18 mouse cellular contexts compared by ENCODE assay signal in genomic region chr4:58471203-58471910, GRCm38 (mm10).
A peak's percentile ranks its signal among the peaks of the same experiment; 100 is the strongest.
DNase-seq lines count a peak whose midpoint lies in the region; ATAC-seq and TF ChIP-seq lines count a peak whose summit lies in the region.
"Had no signal": no experiment of that assay in that cellular context is flagged by ENCODE, and none has a peak within 500 bp of the region (broad histone marks: within the 10 kb centered on the region; RNA-seq: fewer than 3 reads in every experiment).

No protein-coding gene starts in this region.

- H3K4me3 ChIP-seq in limb, embryonic 12.5 days (replicated peaks) = no peak overlapping the region
- H3K4me3 ChIP-seq in limb, embryonic 10.5 days = no peak overlapping the region
- no peak overlapping the region for H3K4me3 ChIP-seq in embryonic fibroblast, embryonic 13.5 days (ENCODE audit: insufficient read depth, low read length)
- H3K4me3 ChIP-seq in intestine, embryonic 16.5 days (ENCODE audit: low read length) = no peak overlapping the region
- H3K4me3 ChIP-seq: liver, embryonic 12.5 days; neural tube, embryonic 13.5 days had no signal

- 0 out of 2 replicates have a peak overlapping the region, but pooled peaks have one; percentile 45 for H3K27ac ChIP-seq in limb, embryonic 12.5 days
- no peak overlapping the region for H3K27ac ChIP-seq in limb, embryonic 10.5 days
- peak overlapping the region; percentile 53 for H3K27ac ChIP-seq in embryonic fibroblast, embryonic 13.5 days (ENCODE audit: insufficient read depth, low read length)
- no peak overlapping the region for H3K27ac ChIP-seq in intestine, embryonic 16.5 days (ENCODE audit: low read length)
- H3K27ac ChIP-seq: liver, embryonic 12.5 days; neural tube, embryonic 13.5 days had no signal

- H3K4me2 ChIP-seq in limb, embryonic 12.5 days = no peak overlapping the region
- no peak overlapping the region for H3K4me2 ChIP-seq in intestine, embryonic 16.5 days (ENCODE audit: low read depth, low read length)
- H3K4me2 ChIP-seq: heart, embryonic 11.5 days; liver, embryonic 12.5 days; lung, embryonic 14.5 days; midbrain, embryonic 11.5 days; neural tube, embryonic 13.5 days had no signal

- H3K27me3 ChIP-seq in limb, embryonic 12.5 days = no peaks in the 10 kb centered on the region
- no peaks in the 10 kb centered on the region for H3K27me3 ChIP-seq in limb, embryonic 10.5 days (ENCODE audit: low read depth, poor library complexity, severe bottlenecking)
- no peaks in the 10 kb centered on the region for H3K27me3 ChIP-seq in intestine, embryonic 16.5 days (replicated peaks; ENCODE audit: control insufficient read depth, insufficient read depth, low read length)
- H3K27me3 ChIP-seq: liver, embryonic 12.5 days; neural tube, embryonic 13.5 days had no signal

- no peak for TF ChIP-seq CTCF in embryonic fibroblast, embryonic 13.5 days (IDR thresholded peaks at IDR 0.05; ENCODE audit: borderline replicate concordance, insufficient read depth, low read length)

- 79% methylated on average over 4 of the region's 4 CpGs for WGBS in limb, embryonic 12.5 days
- WGBS in limb, embryonic 10.5 days = 85% methylated on average over 4 of the region's 4 CpGs
- 69% methylated on average over 4 of the region's 4 CpGs for WGBS in intestine, embryonic 16.5 days

- no peaks in the 10 kb centered on the region for H3K9me3 ChIP-seq in limb, embryonic 12.5 days
- H3K9me3 ChIP-seq in limb, embryonic 10.5 days (replicated peaks) = no peaks in the 10 kb centered on the region
- H3K9me3 ChIP-seq in intestine, embryonic 16.5 days (ENCODE audit: control insufficient read depth, low read length) = no peaks in the 10 kb centered on the region
- H3K9me3 ChIP-seq: liver, embryonic 12.5 days; neural tube, embryonic 13.5 days had no signal

- no peak for TF ChIP-seq POLR2A in embryonic fibroblast, embryonic 13.5 days (IDR thresholded peaks at IDR 0.05; ENCODE audit: low read depth, low read length)

- 0 out of 2 replicates have a peak, but pooled peaks cover 7% of the 10 kb centered on the region for H3K4me1 ChIP-seq in limb, embryonic 12.5 days (replicated peaks)
- peaks cover 6% of the 10 kb centered on the region for H3K4me1 ChIP-seq in limb, embryonic 10.5 days
- peaks cover 10% of the 10 kb centered on the region for H3K4me1 ChIP-seq in embryonic fibroblast, embryonic 13.5 days (ENCODE audit: control insufficient read depth, insufficient read depth, low read length)
- no peaks in the 10 kb centered on the region for H3K4me1 ChIP-seq in intestine, embryonic 16.5 days (ENCODE audit: control insufficient read depth, insufficient read depth, low read length)
- H3K4me1 ChIP-seq: liver, embryonic 12.5 days; neural tube, embryonic 13.5 days had no signal

- peak; percentile 30 to 58 for DNase-seq in adrenal gland, postnatal 36 days
- DNase-seq in adrenal gland, adult 8-10 months = no peak
- no peak for DNase-seq in limb, embryonic 10.5 days (ENCODE audit: low spot score)
- no peak for DNase-seq in cerebellum, adult 11-12 months
- DNase-seq: cerebellum, adult 9-11 months; heart, postnatal 10 days; kidney, adult 8-10 months; kidney, postnatal 14 days; lung, embryonic 14.5 days; thymus, postnatal 25 days had no signal

- peaks cover 33% of the 10 kb centered on the region for H3K36me3 ChIP-seq in limb, embryonic 12.5 days
- peaks cover 68% of the 10 kb centered on the region for H3K36me3 ChIP-seq in limb, embryonic 10.5 days
- H3K36me3 ChIP-seq in intestine, embryonic 16.5 days (ENCODE audit: control insufficient read depth, insufficient read depth, low read length) = no peaks in the 10 kb centered on the region
- H3K36me3 ChIP-seq: liver, embryonic 12.5 days; neural tube, embryonic 13.5 days had no signal

- ATAC-seq in limb, embryonic 12.5 days (ENCODE audit: insufficient number of reproducible peaks, insufficient read depth, low FRiP score, low TSS enrichment, low read depth) = no peak
- ATAC-seq in intestine, embryonic 16.5 days = no peak
- ATAC-seq: inflammation-experienced regulatory T-cells, adult 6 months; liver, embryonic 12.5 days had no signal

- H3K9ac ChIP-seq in limb, embryonic 12.5 days (replicated peaks) = no peak overlapping the region
- no peak overlapping the region for H3K9ac ChIP-seq in intestine, embryonic 16.5 days (ENCODE audit: low read depth, low read length)
- H3K9ac ChIP-seq: liver, embryonic 12.5 days; lung, embryonic 14.5 days; neural tube, embryonic 13.5 days had no signal

Comparison
In these comparisons a context has a peak if more than half of its experiments do, and no peak if none do; other contexts are left out.
1. DNase-seq: peak in adrenal gland, postnatal 36 days (2 of 2); none in adrenal gland, adult 8-10 months (single experiment), limb, embryonic 10.5 days (single experiment) and cerebellum, adult 11-12 months (single experiment).
2. H3K27ac ChIP-seq: peak in limb, embryonic 12.5 days (single experiment) and embryonic fibroblast, embryonic 13.5 days (single experiment); none in limb, embryonic 10.5 days (single experiment) and intestine, embryonic 16.5 days (single experiment).